Mouse (Mus musculus): ENCODE data around the gene Apobec3.

DNA sequence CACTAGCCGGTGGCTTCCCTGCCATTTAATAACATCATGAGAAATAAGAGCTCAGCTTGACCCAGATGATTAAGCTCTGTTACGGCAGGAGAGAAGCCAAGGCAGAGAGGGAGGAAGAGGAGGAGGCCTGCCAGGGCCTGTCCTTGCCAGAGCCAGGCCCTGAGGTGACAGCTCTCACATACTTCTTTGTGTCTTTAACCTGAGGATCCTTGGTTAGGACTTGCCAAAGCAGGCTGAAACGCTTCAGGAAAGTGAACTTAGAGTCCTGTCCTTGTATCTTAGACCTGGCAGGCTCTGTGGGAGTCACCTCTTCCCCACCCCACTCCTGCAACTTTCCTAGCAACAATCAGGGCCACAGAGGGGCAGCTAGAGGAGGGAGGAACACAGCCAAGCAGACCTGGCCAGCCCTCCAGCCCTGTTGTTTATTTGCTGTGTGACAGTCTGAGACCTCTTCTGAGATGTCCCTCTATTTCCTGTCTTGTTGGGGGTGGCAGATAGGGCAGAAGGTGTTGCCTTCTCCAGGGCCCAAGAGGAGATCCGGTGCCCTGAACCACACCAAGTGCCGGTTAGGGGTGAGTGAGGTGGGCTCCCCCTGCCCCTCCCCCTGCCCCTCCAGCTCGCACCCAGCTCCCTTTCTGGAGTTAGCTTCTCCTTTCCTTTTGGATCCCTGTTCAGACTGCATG, 8.5 kb downstream of the Apobec3 start:
- TF ChIP-seq TAL1 (IDR thresholded peaks at IDR 0.05; ENCODE audit: low read length) (no peak), GATA1 (IDR thresholded peaks at IDR 0.05; ENCODE audit: low read length) (no peak)
